Mouse (Mus musculus): ENCODE data around the gene Gm10340. TPM values are rescaled to one million over a fixed set of nuclear protein-coding genes. Genes with fewer than 3 reads are reported as not detected.

Gene Gm10340
- polyA plus RNA-seq (2015; fragmentation: Illumina TruSeq; extraction: RNeasy Lipid Tissue Mini Kit (QIAGEN cat#74804); ENCODE audit: insufficient read depth, low replicate concordance): not detected

GRCm38 (mm10) chr14:3133697-3134096 is at the start of gene Gm10340:
TSS of gene Gm10340 (plus strand) at chr14:3133997.

GRCm38 (mm10) chr14:3187955-3188354 is 54.2 kb downstream of the Gm10340 start, which contains the start of gene Gm5795:
TSS of gene Gm5795 (plus strand) at chr14:3188255.

Other genes starting within 250 kb of the Gm10340 start
- not detected for gene Gm2888, start 104.0 kb upstream of the Gm10340 start, polyA plus RNA-seq (2015; fragmentation: Illumina TruSeq; extraction: RNeasy Lipid Tissue Mini Kit (QIAGEN cat#74804); ENCODE audit: insufficient read depth, low replicate concordance)
- gene Gm2897, start 84.7 kb upstream of the Gm10340 start, polyA plus RNA-seq (2015; fragmentation: Illumina TruSeq; extraction: RNeasy Lipid Tissue Mini Kit (QIAGEN cat#74804); ENCODE audit: insufficient read depth, low replicate concordance): 0.61 TPM
- gene Gm5795, start 54.3 kb downstream of the Gm10340 start, polyA plus RNA-seq (2015; fragmentation: Illumina TruSeq; extraction: RNeasy Lipid Tissue Mini Kit (QIAGEN cat#74804); ENCODE audit: insufficient read depth, low replicate concordance): not detected
- 1.3 TPM for gene D830030K20Rik, start 74.5 kb downstream of the Gm10340 start, polyA plus RNA-seq (2015; fragmentation: Illumina TruSeq; extraction: RNeasy Lipid Tissue Mini Kit (QIAGEN cat#74804); ENCODE audit: insufficient read depth, low replicate concordance)
- gene Gm2956, start 198.6 kb downstream of the Gm10340 start, polyA plus RNA-seq (2015; fragmentation: Illumina TruSeq; extraction: RNeasy Lipid Tissue Mini Kit (QIAGEN cat#74804); ENCODE audit: insufficient read depth, low replicate concordance): not detected

All from spleen, adult 10 weeks (tissue).